Mouse (Mus musculus): ENCODE measurements around the gene 4930579G24Rik. TPM values are rescaled to one million over a fixed set of nuclear protein-coding genes. Genes with fewer than 3 reads are reported as not detected.

4930579G24Rik gene
- total RNA-seq, 1 experiment from 2014 or later: not detected

DNA sequence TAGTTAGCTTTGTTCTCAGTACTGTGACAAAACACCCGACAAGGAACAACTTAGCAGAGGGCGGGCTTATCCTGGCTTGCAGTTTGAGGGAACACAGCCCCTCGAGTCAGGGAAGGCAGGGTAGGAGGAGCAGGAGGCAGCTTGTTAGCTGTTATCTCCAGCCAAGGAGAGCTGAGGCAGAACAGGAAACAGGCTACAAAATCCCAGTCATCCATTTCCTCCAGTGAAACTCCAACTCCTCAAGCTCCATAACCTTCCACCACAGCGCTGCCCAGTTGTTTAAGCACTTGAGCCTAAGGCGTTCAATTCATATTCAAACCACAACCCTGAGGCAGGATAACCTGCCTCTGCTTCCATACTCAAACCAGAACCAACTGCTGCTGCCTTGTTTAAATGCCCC is 45.8 kb downstream of the 4930579G24Rik start:
- no peak for ATAC-seq (replicated peaks; ENCODE audit: insufficient number of reproducible peaks, low FRiP score, low TSS enrichment, poor library complexity, severe bottlenecking)

DNA sequence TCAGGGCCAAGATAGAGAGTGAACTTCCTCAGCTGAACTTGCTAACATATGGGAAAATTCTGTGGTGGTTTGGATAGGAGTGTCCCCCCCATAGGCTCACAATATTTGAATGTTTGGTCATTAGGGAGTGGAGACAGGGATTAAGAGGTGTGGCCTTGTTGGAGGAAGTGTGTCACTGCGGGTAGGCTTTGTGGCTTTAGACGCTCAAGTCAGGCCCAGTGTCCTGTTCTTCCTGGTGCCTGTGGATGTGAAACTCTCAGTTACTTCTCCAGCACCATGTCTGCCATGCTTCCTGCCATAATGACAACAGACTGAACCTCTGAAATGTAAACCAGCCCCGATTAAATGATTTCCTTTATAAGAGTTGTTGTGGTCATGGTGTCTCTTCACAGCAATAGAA is 47.5 kb downstream of the 4930579G24Rik start:
- no peak for ATAC-seq (replicated peaks; ENCODE audit: insufficient number of reproducible peaks, low FRiP score, low TSS enrichment, poor library complexity, severe bottlenecking)

Other genes with a start within 250 kb of the 4930579G24Rik start
- gene Fnip2, start 61.3 kb upstream of the 4930579G24Rik start, total RNA-seq (2017): 3.0 to 6.5 TPM (median 5.7 TPM) in 3 replicates
- gene Ppid, start 37.7 kb upstream of the 4930579G24Rik start, total RNA-seq (2017): 99.2 to 136 TPM (median 131 TPM) in 3 replicates
- gene Etfdh, start 421 bp downstream of the 4930579G24Rik start, total RNA-seq (2017): 34.8 to 50.9 TPM (median 49.1 TPM) in 3 replicates
- gene Rxfp1, start 108.8 kb downstream of the 4930579G24Rik start, total RNA-seq (2017): 0.10 TPM in 1 of 3 replicates, not detected in the others
- 0.29 TPM in 1 of 3 replicates, not detected in the others for gene Tmem144, start 223.7 kb downstream of the 4930579G24Rik start, total RNA-seq (2017)

Data from monocyte, adult 5-6 weeks (primary cell).